Mouse (Mus musculus): ENCODE measurements around the gene Tmem208.
A peak's percentile ranks its signal among the peaks of the same experiment; 100 is the strongest.

Tmem208 gene

GRCm38 (mm10) chr8:105326141-105326672 is at the start of gene Tmem208, which contains the start of gene Lrrc29:
Tmem208 (plus strand) TSS chr8:105326354.
Lrrc29 (minus strand) TSS chr8:105326278.
- DNase-seq: peak; percentile 97

DNA sequence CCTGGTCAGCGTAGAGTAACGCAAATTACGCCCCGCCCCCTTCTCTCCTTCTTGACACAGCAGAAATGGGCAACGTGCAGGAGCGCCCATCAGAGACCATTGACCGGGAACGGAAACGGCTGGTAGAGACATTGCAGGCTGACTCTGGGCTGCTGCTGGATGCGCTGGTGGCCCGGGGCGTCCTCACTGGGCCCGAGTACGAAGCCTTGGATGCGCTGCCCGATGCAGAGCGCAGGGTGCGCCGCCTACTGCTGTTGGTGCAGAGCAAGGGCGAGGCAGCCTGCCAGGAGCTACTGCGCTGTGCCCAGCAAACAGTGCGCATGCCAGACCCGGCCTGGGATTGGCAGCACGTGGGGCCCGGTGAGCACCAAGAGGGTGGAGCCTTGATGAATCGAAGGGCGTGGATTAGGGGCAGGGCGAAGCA is 47.2 kb upstream of the Tmem208 start:
- peak; percentile 95 for DNase-seq

- no peak for DNase-seq
Observed at GRCm38 (mm10) chr8:105280567-105280966, 45.6 kb upstream of the Tmem208 start.

- no peak for DNase-seq
Observed at GRCm38 (mm10) chr8:105281821-105282220, 44.3 kb upstream of the Tmem208 start.

GRCm38 (mm10) chr8:105282239-105282638 is 43.9 kb upstream of the Tmem208 start:
- DNase-seq: no peak

DNA sequence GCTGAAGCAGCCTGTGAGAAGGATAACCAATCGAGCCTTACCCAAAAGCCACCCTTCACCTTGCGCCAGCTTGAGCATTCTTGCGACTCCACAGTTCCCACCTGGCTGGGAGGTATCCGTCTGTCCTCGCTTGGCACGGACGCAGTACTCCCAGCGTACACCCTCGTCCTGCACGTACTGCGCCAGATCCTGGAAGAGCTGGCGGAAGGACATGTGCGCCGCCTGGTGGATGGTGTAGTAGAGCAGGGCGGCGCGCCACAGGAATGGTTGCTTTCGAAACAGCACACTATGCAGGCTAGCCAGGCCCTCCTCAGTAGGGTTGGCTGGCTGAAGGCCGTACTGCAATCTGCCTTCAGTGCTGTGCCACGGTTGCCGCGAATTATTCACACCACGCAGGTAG is 43.1 kb upstream of the Tmem208 start:
- DNase-seq: peak; percentile 80

DNA sequence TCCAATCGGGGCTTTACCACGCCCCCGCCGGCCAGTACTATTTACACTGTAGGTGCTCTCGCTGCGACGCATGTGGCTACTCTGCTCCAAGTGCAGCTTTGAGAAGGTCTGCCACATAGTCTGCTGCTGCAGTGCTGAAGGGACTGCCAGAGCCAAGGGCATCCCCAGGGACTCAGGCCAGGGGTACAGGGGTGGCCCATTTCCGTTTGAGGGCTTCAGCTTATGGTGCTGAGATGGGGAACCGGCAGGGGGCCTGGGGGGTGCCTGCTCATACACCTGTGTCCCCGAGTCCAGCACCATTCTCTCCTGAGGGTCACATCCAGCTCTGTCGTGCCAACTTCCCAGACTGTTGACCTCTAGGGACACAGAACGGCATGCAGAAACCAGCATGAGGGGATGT is 40.6 kb upstream of the Tmem208 start:
- peak; percentile 57 for DNase-seq

DNA sequence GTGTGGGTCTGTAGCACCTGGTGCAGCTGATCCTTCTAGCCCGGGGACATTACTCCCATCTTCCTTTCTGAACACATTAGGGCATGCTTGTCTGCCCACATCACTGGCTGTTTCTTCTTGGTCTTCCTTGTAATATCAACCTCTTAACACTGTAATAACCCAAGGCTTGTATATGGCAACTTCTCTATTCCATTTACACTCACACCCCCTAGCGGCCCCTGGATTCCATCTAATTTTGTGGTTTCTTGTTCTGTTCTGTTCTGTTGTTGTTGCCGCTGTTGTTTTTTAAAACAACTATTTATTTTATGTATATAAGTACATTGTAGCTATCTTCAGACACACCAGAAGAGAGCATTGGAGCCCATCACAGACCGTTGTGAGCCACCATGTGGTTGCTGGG is 39.2 kb upstream of the Tmem208 start:
- no peak for DNase-seq

GRCm38 (mm10) chr8:105288231-105288630 is 37.9 kb upstream of the Tmem208 start:
- DNase-seq: peak; percentile 45

- peak; percentile 97 for DNase-seq
Observed at GRCm38 (mm10) chr8:105288958-105289732, 37.0 kb upstream of the Tmem208 start.

GRCm38 (mm10) chr8:105289805-105290460 is 36.2 kb upstream of the Tmem208 start, which contains the start of gene 4931428F04Rik:
4931428F04Rik (minus strand) TSS chr8:105289864.
- peak; percentile 87 for DNase-seq

GRCm38 (mm10) chr8:105290554-105291314 is 35.4 kb upstream of the Tmem208 start:
- peak; percentile 88 for DNase-seq

DNA sequence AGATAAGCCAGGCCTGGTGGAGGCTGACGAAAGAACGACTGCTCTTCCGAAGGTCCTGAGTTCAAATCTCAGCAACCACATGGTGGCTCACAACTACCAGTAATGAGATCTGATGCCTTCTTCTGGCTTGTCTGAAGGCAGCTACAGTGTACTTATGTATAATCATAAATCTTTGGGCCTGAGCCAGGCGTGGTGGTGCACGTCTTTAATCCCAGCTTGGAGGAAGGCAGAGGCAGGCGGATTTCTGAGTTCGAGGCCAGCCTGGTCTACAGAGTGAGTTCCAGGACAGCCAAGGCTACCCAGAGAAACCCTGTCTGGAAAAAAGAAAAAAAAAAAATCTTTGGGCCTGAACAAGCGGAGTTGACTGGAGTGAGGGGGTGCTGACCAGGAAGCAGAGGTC is 34.8 kb upstream of the Tmem208 start:
- DNase-seq: peak; percentile 68

- DNase-seq: peak; percentile 55
Observed at GRCm38 (mm10) chr8:105291802-105292201, 34.4 kb upstream of the Tmem208 start.

GRCm38 (mm10) chr8:105292471-105292870 is 33.7 kb upstream of the Tmem208 start:
- peak; percentile 65 for DNase-seq

- DNase-seq: peak; percentile 91
Observed at GRCm38 (mm10) chr8:105293405-105293804, 32.7 kb upstream of the Tmem208 start.

- DNase-seq: no peak
Observed at GRCm38 (mm10) chr8:105294776-105295175, 31.4 kb upstream of the Tmem208 start.

GRCm38 (mm10) chr8:105295256-105295655 is 30.9 kb upstream of the Tmem208 start:
- DNase-seq: peak; percentile 60

DNA sequence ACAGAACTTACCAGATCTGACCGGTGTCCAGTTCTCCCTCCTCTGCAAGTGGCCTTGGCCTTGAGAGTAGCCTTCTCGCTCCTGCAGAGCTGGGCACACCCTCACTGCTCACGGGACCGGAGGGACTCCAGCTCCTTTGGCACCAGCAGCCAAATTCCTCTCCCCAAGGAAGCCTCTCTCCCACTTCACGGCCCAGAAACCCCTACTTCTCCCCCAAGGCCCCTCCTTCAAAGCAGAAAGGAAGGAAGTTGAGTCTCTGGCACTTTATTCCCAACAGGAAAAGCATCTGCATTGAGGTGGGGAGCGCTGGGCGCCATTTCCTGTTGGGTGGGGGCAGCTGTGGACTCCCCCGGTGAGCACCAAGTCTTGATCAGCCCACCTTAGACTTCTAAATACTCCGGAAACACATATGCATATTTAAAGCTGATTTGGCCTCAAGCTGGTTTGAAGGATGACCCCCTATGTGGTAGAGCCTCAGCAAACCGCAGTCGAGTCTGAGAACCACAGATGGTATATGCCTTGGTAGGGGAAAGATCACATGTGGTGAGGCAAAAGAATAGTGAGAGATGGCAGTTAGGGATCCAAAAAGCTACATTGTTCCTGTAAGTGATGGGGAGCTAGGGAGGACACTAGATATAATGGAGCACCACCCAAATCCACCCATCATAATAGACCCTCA is 30.1 kb upstream of the Tmem208 start, which contains the start of gene Exoc3l:
Exoc3l (minus strand) TSS at position 207 of the 679 bp plus-strand sequence.
- peak; percentile 54 for DNase-seq

GRCm38 (mm10) chr8:105297511-105298192 is 28.5 kb upstream of the Tmem208 start, which contains the start of gene E2f4:
E2f4 (plus strand) TSS chr8:105297663.
- peak; percentile 92 for DNase-seq
